Mouse (Mus musculus) layer of hippocampus, postnatal 10 days (tissue): ENCODE results near the gene Ampd1. TPM values are rescaled to one million over a fixed set of nuclear protein-coding genes. Genes with fewer than 3 reads are reported as not detected.

Source experiments
- DNase-seq, 2 experiments: peaks; one replicate each; pipeline ENCODE4 v3.0.0; 2021; ENCODE audit warnings: low spot score in 2 of 2
- long read RNA-seq: library from polyadenylated mRNA; stranded (forward); transcript quantifications from one replicate; pipeline ENCODE4 v2.0.0, GENCODE M21; 2023
- total RNA-seq, 2 experiments: library from RNA; stranded (reverse); gene quantifications; 2 replicates each; pipeline ENCODE4 v1.2.3; 2021

The Ampd1 gene
- not detected for total RNA-seq
- long read RNA-seq, result 0 reads

DNA sequence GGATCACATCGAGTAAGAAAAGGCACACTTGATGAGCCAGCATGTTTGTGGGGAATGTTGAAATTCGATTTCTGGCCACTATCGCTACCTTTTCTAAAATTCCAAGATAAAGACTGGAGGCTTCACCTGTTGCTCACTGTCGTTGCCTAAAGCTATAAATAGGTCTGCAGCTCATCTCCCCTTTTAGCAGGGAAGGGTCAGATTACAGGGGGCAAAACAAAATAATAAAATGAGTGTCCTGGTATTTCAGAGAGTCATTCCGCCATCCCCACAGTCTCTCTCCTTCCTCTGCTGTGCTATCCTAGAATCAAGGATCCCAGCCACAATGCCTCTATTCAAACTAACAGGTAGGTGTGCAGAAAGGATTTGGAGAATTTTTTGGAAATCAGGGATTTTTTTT, at the start of gene Ampd1:
TSS of gene Ampd1 (plus strand) at position 244 of the 400 bp plus-strand sequence.
- DNase-seq, result no peak

DNA sequence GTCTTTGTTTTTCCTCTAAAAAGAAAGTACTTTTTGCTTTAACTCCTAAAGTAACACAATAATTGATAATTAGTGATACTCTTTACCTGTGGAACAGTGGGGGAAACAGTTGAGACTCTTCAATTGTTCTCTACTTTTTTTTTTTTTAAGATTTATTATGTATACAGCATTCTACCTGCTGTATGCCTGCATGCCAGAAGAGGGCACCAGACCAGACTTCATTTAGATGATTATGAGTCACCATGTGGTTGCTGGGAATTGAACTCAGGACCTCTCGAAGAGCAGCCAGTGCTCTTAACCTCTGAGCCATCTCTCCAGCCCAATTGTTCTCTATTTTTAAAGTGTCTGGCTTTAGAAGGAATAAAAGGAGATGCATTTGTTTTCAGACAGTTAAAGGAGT, 47.6 kb upstream of the Ampd1 start:
- DNase-seq, result no peak

- no peak for DNase-seq
Observed at GRCm38 (mm10) chr3:103040285-103040684, 33.5 kb upstream of the Ampd1 start.

- DNase-seq, result no peak
Observed at GRCm38 (mm10) chr3:103040861-103041379, 32.9 kb upstream of the Ampd1 start.

GRCm38 (mm10) chr3:103056016-103056595, 17.7 kb upstream of the Ampd1 start:
- DNase-seq, result no peak

DNA sequence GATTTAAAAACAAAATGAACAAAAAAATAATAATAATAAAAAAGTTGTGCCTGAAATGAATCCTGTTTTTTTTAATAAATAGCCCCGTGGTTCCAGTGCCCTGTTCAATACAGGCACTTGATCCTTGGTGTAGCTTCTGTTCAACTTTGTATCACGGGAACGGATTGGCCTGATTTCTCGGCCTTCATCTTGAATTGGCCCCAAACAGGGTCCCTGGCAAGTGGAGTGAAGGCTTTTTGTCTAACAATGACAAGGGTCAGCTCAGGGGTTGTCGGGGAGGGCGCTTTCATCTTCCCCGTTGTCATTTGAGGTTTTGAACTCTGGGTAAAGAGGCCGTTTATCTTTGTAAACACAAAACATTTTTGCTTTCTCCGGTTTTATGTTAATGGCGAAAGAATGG, 16.1 kb upstream of the Ampd1 start:
- peak in 1 of 2 experiments; percentile 22 for DNase-seq

DNA sequence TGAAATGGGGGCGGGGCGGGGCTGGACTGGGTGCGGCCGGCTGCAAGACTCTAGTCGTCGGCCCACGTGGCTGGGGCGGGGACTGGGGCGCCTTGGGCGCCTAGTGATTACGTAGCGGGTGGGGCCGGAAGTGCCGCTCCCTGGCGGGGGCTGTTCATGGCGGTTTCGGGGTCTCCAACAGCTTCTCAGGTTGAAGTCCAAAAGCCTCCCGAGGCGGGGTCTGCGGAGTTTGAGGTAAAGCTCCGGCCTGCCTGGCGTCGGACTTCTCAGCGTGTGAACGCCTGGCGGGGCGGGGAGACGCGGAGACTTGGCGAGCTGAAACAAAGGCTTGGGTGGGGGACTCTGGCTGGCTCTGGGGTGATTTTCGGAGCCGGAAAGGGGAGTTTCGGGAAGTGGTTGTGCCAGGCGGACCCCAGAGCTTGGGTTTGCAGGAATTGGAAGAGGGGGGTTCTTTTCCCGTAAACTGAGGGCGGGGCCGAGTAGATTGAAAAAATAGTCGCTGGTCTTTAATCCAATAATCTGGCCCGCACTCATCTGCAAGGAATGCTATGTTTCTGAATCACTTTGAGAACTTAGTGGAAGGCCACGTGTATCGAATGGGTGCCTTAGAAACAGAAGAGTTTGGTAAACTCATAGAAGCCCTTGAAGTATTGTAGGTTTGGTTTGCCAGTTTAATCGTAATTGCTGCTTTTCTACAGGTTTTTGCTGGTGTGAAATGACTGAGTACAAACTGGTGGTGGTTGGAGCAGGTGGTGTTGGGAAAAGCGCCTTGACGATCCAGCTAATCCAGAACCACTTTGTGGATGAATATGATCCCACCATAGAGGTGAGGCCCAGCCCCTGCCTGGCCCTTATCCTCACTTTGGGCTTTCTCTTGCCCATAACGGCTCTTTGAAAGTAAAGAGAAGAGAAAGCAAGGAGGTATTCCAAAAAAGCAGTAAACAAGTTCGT, 15.3 kb upstream of the Ampd1 start, which contains the start of gene Nras:
TSS of gene Nras (plus strand) at position 79 of the 951 bp plus-strand sequence.
- peak; percentile 94 for DNase-seq

DNA sequence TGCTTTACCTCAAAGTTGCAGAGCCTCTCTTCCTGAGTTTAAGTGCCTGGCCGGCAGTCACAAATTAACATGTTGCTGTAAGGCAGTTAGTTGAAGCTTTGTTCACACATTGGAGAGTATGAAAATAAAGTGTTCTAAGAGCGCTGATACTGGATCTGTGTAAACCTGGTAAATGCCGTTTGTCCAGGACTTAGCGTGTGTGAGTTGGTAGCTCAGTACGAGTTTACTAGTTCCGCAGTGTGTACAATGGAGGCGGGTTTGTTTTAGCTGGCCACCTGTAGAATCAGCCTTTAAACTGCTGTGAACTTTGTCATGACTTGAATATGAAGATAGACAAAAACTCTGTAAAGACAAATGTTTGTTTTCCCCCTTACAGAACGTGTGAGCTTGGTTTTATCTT, 6.9 kb upstream of the Ampd1 start:
- DNase-seq, result no peak

DNA sequence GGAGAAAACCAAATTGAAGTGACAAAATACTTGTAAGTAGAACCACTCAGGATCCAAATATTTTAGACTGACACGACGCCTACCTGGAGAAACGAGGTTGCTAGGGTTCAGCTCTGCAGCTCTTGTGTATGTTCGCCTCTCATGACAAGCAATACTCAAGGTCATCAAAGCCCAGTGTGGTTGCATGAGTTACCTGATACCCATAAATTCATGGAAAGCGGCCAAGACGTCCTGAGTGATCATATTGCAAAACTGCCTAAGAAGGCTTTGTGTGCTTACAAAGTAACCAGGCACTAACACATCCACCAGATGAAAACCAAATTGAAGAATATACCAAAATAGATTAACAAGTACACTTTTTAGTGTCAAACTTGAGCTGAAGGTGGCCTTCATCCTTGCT, 4.8 kb upstream of the Ampd1 start:
- no peak for DNase-seq

DNA sequence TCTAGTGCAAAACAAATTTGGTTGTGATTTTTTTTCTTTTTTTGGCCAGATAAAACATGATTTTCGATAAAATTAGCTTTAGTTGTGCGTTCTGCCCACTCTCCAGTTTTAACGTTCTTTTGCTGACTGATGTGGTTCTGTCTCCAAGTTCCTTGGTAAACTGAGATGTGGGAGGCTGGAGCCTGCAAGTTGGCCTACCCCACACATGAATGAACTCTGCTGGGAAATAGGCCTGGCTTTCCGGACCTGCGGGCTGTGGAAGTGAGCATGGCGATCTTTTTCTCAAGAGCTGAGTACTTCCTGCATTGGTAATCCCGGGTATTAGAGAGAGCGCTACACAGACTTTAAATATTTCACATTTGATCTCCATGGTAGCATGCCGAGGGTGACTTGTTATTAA, 2.1 kb downstream of the Ampd1 start:
- DNase-seq, result no peak

GRCm38 (mm10) chr3:103076476-103076875, 2.7 kb downstream of the Ampd1 start:
- no peak for DNase-seq

DNA sequence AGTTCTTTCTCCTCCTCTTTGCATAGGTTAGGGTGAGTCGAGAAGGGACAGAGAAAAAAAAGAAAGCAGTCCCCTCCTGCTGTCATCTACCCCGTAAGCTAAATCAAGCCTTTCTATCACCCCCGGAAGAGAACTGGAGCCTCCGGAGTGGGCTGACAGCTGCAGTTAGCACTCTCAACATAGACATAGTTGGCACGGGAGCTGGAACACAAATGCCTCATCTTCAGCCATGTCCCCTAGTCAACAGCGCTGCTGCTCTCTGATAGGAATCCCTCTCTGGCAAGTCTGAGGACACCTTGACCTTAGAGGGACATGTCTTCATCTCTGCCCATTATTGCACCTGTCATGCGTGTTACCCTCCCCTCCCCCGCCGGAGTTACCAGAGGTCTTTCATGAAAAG, 5.5 kb downstream of the Ampd1 start:
- peak in 1 of 2 experiments; percentile 6 for DNase-seq

GRCm38 (mm10) chr3:103081051-103081450, 7.2 kb downstream of the Ampd1 start:
- DNase-seq, result no peak

DNA sequence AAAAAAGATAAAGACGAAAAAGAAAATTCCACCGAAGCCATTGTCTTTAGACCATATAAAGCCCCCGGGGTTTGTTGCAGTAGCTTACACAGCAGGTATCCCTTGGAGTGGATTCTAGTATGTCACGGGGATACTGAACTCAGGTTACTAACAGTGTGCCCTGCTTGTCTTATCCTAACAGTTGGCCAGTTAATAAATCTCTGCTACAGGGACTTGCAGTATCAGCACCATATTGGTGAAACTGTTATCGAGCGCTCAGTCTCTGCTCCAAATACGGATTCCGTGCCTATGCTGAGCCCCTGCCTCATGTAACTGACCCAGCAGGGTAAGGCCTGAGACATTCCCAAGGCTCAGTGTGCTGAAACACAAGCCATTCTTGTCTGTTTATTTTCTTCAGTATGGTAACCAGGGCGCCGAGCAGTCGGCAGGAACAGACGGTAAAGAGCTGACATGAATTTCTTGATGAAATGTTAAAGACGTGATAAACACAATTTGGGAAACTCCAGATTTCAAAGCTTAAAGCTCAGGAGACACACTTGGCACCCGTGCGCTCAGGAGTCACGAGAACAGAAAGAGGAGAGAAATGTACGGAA, 8.1 kb downstream of the Ampd1 start:
- peak in 1 of 2 experiments; percentile 6 for DNase-seq

DNA sequence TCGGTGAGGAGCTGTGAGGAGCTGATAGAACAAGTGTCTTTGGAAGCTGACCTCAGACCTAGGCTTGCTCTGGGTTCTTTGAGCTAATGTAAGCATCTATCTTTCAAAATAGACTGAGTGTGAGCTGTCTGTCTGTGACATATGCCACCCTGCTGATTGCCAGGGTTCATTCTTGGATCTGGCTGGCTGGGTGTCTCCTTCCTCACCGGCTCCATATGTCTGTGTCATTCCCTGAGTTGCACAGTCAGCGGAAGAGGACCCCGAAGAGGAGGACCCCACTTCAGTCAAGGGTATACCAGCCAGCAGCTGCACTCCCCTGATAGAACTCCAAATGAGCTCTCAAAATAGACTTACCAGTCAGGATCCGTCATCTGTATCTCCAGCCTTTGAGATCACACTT, 8.9 kb downstream of the Ampd1 start:
- no peak for DNase-seq

DNA sequence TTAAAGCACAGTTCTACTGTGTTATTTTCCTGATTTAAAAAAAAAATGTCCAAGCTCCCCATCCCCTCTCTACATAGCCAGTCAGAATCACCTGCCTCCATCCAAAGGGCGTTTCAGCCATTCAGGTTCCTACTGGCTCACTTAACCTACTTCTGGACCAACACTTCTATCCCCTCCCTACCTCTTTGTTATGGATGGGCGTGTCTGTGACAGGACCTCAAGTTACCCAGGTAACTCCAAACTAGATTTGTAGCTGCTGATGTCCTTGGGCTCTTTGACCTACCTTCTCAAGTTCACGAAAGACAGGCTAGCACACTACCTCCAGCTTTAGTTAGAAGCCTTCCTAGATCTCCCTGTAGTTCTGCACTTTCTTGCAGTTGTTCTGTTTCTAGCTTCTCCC, 12.2 kb downstream of the Ampd1 start:
- no peak for DNase-seq

- DNase-seq, result no peak
Observed at GRCm38 (mm10) chr3:103091753-103092152, 17.9 kb downstream of the Ampd1 start.

DNA sequence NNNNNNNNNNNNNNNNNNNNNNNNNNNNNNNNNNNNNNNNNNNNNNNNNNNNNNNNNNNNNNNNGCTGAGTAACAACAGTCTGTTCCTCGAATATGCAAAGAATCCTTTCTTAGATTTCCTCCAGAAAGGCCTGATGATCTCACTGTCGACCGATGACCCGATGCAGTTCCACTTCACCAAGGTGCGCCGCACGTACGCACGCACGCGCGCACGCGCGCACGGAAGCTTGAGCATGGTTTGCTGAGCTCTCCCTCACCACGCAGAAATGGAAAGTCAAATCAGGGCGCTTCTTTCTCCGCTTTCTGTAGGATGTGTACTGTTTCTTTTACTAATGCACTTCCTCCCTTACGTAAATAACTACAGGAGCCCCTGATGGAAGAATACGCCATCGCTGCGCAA, 24.8 kb downstream of the Ampd1 start:
- DNase-seq, result no peak

DNA sequence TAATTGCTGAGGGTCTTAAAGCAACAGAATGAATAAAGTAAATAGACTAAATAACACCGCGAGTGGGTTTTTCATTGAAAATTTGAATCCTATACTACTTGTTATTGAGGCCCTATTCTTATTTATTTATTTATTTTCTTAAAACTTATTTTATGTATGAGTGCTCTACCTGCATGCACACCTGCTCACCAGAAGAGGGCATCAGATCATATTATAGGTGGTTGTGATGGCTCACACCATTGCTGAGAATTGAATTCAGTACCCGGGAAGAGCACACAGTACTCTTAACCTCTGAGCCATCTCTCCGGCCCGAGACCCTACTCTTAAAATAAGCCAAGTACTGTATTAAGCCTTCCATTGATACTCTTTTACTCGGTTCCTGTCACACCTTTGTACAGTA, 25.9 kb downstream of the Ampd1 start:
- DNase-seq, result no peak

DNA sequence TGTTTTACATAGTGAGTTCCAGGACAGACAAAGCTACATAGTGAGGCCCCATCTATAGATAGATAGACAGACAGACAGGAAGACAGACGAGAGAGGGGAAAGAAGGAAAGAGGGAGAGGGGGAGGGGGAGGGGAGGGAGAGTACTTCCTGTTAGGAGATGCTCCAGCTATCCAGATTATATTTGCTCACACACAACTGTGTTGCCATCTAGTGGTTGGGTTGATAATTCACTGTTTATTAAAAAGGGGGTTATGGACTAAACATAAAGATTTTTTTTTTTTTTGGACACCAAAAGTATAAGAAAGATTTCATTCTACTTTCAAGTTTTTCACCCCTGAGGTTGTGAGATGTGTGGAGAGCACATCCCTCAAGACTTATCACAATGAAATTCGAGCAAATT, 26.9 kb downstream of the Ampd1 start:
- no peak for DNase-seq

GRCm38 (mm10) chr3:103101194-103101593, 27.4 kb downstream of the Ampd1 start:
- DNase-seq, result no peak

GRCm38 (mm10) chr3:103101909-103102308, 28.1 kb downstream of the Ampd1 start:
- no peak for DNase-seq
